Mouse (Mus musculus): ENCODE results near the gene Cyb5b.

GRCm38 (mm10) chr8:107184996-107185395, 34.6 kb downstream of the Cyb5b start:
- TF ChIP-seq CTCF (IDR thresholded peaks at IDR 0.05; ENCODE audit: extremely low read depth, insufficient read depth, low read length) (no peak), POLR2A (IDR thresholded peaks at IDR 0.05; ENCODE audit: extremely low read depth, insufficient read depth, low read length) (no peak)
